Mouse (Mus musculus): Measurements from ENCODE around the gene AC131692.1. TPM values are rescaled to one million over a fixed set of nuclear protein-coding genes. Genes with fewer than 3 reads are reported as not detected.

The AC131692.1 gene
- polyA plus RNA-seq, 1 experiment from 2014 or later = 0.42 TPM

GRCm38 (mm10) chr19:6058966-6059365 lies 35.3 kb upstream of the AC131692.1 start:
- H3K4me3 ChIP-seq = peak overlapping the region; percentile 92
- no peak overlapping the region for H3K27ac ChIP-seq (replicated peaks)
- peaks cover 49% of the 10 kb centered on the region for H3K4me1 ChIP-seq
- H3K9me3 ChIP-seq (replicated peaks) = no peaks in the 10 kb centered on the region
- 88% methylated on average over 5 of the region's 5 CpGs for WGBS
- H3K27me3 ChIP-seq (ENCODE audit: low read depth, poor library complexity, severe bottlenecking) = no peaks in the 10 kb centered on the region
- no peak for DNase-seq (ENCODE audit: low spot score)
- H3K36me3 ChIP-seq = peaks cover 54% of the 10 kb centered on the region

- no peaks in the 10 kb centered on the region for H3K27me3 ChIP-seq (ENCODE audit: low read depth, poor library complexity, severe bottlenecking)
- H3K36me3 ChIP-seq = peaks cover 35% of the 10 kb centered on the region
- no peaks in the 10 kb centered on the region for H3K9me3 ChIP-seq (replicated peaks)
- H3K4me3 ChIP-seq = peak within 1 kb of the TSS; percentile 83
- peak; percentile 91 for DNase-seq (ENCODE audit: low spot score)
- H3K27ac ChIP-seq (replicated peaks) = peak within 1 kb of the TSS; percentile 92
- WGBS = under 1% methylated on average over 58 of the region's 58 CpGs
- peaks cover 49% of the 10 kb centered on the region for H3K4me1 ChIP-seq
Measured at GRCm38 (mm10) chr19:6061021-6061533, 33.1 kb upstream of the AC131692.1 start, which contains the start of gene Znhit2. Znhit2 (plus strand) TSS chr19:6061192.

GRCm38 (mm10) chr19:6061641-6062302 lies 32.4 kb upstream of the AC131692.1 start:
- H3K4me1 ChIP-seq = peaks cover 49% of the 10 kb centered on the region

GRCm38 (mm10) chr19:6062418-6062817 lies 31.8 kb upstream of the AC131692.1 start:
- DNase-seq (ENCODE audit: low spot score) = no peak
- H3K27me3 ChIP-seq (ENCODE audit: low read depth, poor library complexity, severe bottlenecking) = no peaks in the 10 kb centered on the region
- 80% methylated on average over 5 of the region's 5 CpGs for WGBS
- no peaks in the 10 kb centered on the region for H3K9me3 ChIP-seq (replicated peaks)
- peak overlapping the region; percentile 83 for H3K4me3 ChIP-seq
- H3K4me1 ChIP-seq = peaks cover 53% of the 10 kb centered on the region
- H3K27ac ChIP-seq (replicated peaks) = peak overlapping the region; percentile 92
- peaks cover 33% of the 10 kb centered on the region for H3K36me3 ChIP-seq

More at GRCm38 (mm10) chr19:6061641-6062302, 32.4 kb upstream of the AC131692.1 start:
- peaks cover 33% of the 10 kb centered on the region for H3K36me3 ChIP-seq
- DNase-seq (ENCODE audit: low spot score) = peak; percentile 47
- no peaks in the 10 kb centered on the region for H3K9me3 ChIP-seq (replicated peaks)
- 3% methylated on average over 44 of the region's 44 CpGs for WGBS
- peak overlapping the region; percentile 83 for H3K4me3 ChIP-seq
- H3K27me3 ChIP-seq (ENCODE audit: low read depth, poor library complexity, severe bottlenecking) = no peaks in the 10 kb centered on the region
- peak overlapping the region; percentile 92 for H3K27ac ChIP-seq (replicated peaks)

GRCm38 (mm10) chr19:6063081-6063480 lies 31.1 kb upstream of the AC131692.1 start:
- Histone ChIP-seq H3K4me1 (peaks cover 60% of the 10 kb centered on the region), H3K9me3 (replicated peaks) (no peaks in the 10 kb centered on the region), H3K27ac (replicated peaks) (no peak overlapping the region), H3K4me3 (peak overlapping the region; percentile 83; the same call in 1 of the 2 replicates), H3K27me3 (ENCODE audit: low read depth, poor library complexity, severe bottlenecking) (no peaks in the 10 kb centered on the region), H3K36me3 (peaks cover 33% of the 10 kb centered on the region)
- no peak for DNase-seq (ENCODE audit: low spot score)
- WGBS = 93% methylated on average over 6 of the region's 6 CpGs

- Histone ChIP-seq H3K27ac (replicated peaks) (peak overlapping the region; percentile 88), H3K36me3 (peaks cover 44% of the 10 kb centered on the region), H3K4me3 (peak overlapping the region; percentile 73), H3K9me3 (replicated peaks) (no peaks in the 10 kb centered on the region), H3K4me1 (peaks cover 46% of the 10 kb centered on the region), H3K27me3 (ENCODE audit: low read depth, poor library complexity, severe bottlenecking) (no peaks in the 10 kb centered on the region)
- WGBS = 41% methylated on average over 5 of the region's 5 CpGs
- DNase-seq (ENCODE audit: low spot score) = no peak
Measured at GRCm38 (mm10) chr19:6066571-6066970, 27.6 kb upstream of the AC131692.1 start.

GRCm38 (mm10) chr19:6067011-6067723 lies 27.1 kb upstream of the AC131692.1 start:
- DNase-seq (ENCODE audit: low spot score) = peak; percentile 88
- H3K4me1 ChIP-seq = peaks cover 40% of the 10 kb centered on the region
- H3K36me3 ChIP-seq = peaks cover 45% of the 10 kb centered on the region
- peak overlapping the region; percentile 73 for H3K4me3 ChIP-seq
- peak overlapping the region; percentile 88 for H3K27ac ChIP-seq (replicated peaks)
- no peaks in the 10 kb centered on the region for H3K9me3 ChIP-seq (replicated peaks)
- H3K27me3 ChIP-seq (ENCODE audit: low read depth, poor library complexity, severe bottlenecking) = no peaks in the 10 kb centered on the region
- 2% methylated on average over 30 of the region's 30 CpGs for WGBS

GRCm38 (mm10) chr19:6067724-6068415 lies 26.3 kb upstream of the AC131692.1 start, which contains the start of gene Tm7sf2:
Tm7sf2 (minus strand) TSS chr19:6068373.
- peaks cover 45% of the 10 kb centered on the region for H3K36me3 ChIP-seq
- 8% methylated on average over 33 of the region's 33 CpGs for WGBS
- peak; percentile 91 for DNase-seq (ENCODE audit: low spot score)

GRCm38 (mm10) chr19:6068951-6069350 lies 25.3 kb upstream of the AC131692.1 start:
- H3K4me1 ChIP-seq = peaks cover 26% of the 10 kb centered on the region
- DNase-seq (ENCODE audit: low spot score) = no peak
- H3K4me3 ChIP-seq = no peak overlapping the region; the same call in 1 of the 2 replicates
- WGBS = 83% methylated on average over 4 of the region's 4 CpGs
- no peaks in the 10 kb centered on the region for H3K9me3 ChIP-seq (replicated peaks)
- H3K27me3 ChIP-seq (ENCODE audit: low read depth, poor library complexity, severe bottlenecking) = no peaks in the 10 kb centered on the region
- H3K36me3 ChIP-seq = peaks cover 48% of the 10 kb centered on the region
- no peak overlapping the region for H3K27ac ChIP-seq (replicated peaks)

More at GRCm38 (mm10) chr19:6067724-6068415, 26.3 kb upstream of the AC131692.1 start, which contains the start of gene Tm7sf2:
- Histone ChIP-seq H3K27ac (replicated peaks) (peak within 1 kb of the TSS; percentile 88), H3K27me3 (ENCODE audit: low read depth, poor library complexity, severe bottlenecking) (no peaks in the 10 kb centered on the region), H3K4me1 (peaks cover 33% of the 10 kb centered on the region), H3K9me3 (replicated peaks) (no peaks in the 10 kb centered on the region), H3K4me3 (peak within 1 kb of the TSS; percentile 73)

- no peaks in the 10 kb centered on the region for H3K9me3 ChIP-seq (replicated peaks)
- no peak overlapping the region for H3K27ac ChIP-seq (replicated peaks)
- H3K4me3 ChIP-seq = no peak overlapping the region
- no peaks in the 10 kb centered on the region for H3K27me3 ChIP-seq (ENCODE audit: low read depth, poor library complexity, severe bottlenecking)
- H3K36me3 ChIP-seq = peaks cover 56% of the 10 kb centered on the region
- 93% methylated on average over 10 of the region's 10 CpGs for WGBS
- peaks cover 28% of the 10 kb centered on the region for H3K4me1 ChIP-seq
- no peak for DNase-seq (ENCODE audit: low spot score)
Measured at GRCm38 (mm10) chr19:6069851-6070250, 24.4 kb upstream of the AC131692.1 start.

GRCm38 (mm10) chr19:6070571-6071250 lies 23.5 kb upstream of the AC131692.1 start:
- Histone ChIP-seq H3K9me3 (replicated peaks) (no peaks in the 10 kb centered on the region), H3K36me3 (peaks cover 63% of the 10 kb centered on the region), H3K27ac (replicated peaks) (no peak overlapping the region), H3K27me3 (ENCODE audit: low read depth, poor library complexity, severe bottlenecking) (no peaks in the 10 kb centered on the region), H3K4me1 (peaks cover 36% of the 10 kb centered on the region), H3K4me3 (peak overlapping the region; percentile 12; the same call in 1 of the 2 replicates)
- no peak for DNase-seq (ENCODE audit: low spot score)
- 91% methylated on average over 31 of the region's 31 CpGs for WGBS

- DNase-seq (ENCODE audit: low spot score) = no peak
- no peaks in the 10 kb centered on the region for H3K9me3 ChIP-seq (replicated peaks)
- peaks cover 63% of the 10 kb centered on the region for H3K36me3 ChIP-seq
- H3K4me3 ChIP-seq = peak overlapping the region; percentile 12; the same call in 1 of the 2 replicates
- WGBS = 96% methylated on average over 19 of the region's 19 CpGs
- H3K27ac ChIP-seq (replicated peaks) = no peak overlapping the region
- H3K4me1 ChIP-seq = peaks cover 38% of the 10 kb centered on the region
- H3K27me3 ChIP-seq (ENCODE audit: low read depth, poor library complexity, severe bottlenecking) = no peaks in the 10 kb centered on the region
Measured at GRCm38 (mm10) chr19:6071261-6071660, 23.0 kb upstream of the AC131692.1 start.
